Mouse (Mus musculus) adrenal gland, adult 8-10 months (tissue): ENCODE measurements around the gene Ube2a. TPM values are rescaled to one million over a fixed set of nuclear protein-coding genes. Genes with fewer than 3 reads are reported as not detected.

Source experiments
- DNase-seq: peaks from one replicate; pipeline ENCODE4 v3.0.0; 2022
- total RNA-seq, 4 experiments: library from RNA; stranded (reverse); gene quantifications; 2 replicates each; pipeline ENCODE4 v1.2.4; 2022

Ube2a gene
- total RNA-seq, 4 experiments from 2014 or later: 51.4 to 63.9 (median 55.7) TPM

- DNase-seq: peak; percentile 15
Observed at GRCm38 (mm10) chrX:36902321-36903114, 28.8 kb downstream of the Ube2a start, which contains the start of gene Nkrf. Nkrf (minus strand) TSS chrX:36902899.

GRCm38 (mm10) chrX:36903115-36903768, 29.5 kb downstream of the Ube2a start:
- peak; percentile 90 for DNase-seq

- no peak for DNase-seq
Observed at GRCm38 (mm10) chrX:36906539-36906938, 32.8 kb downstream of the Ube2a start.

- DNase-seq: no peak
Observed at GRCm38 (mm10) chrX:36911343-36911742, 37.6 kb downstream of the Ube2a start.

GRCm38 (mm10) chrX:36917749-36918148, 44.0 kb downstream of the Ube2a start:
- no peak for DNase-seq

- no peak for DNase-seq
Observed at GRCm38 (mm10) chrX:36921346-36921745, 47.6 kb downstream of the Ube2a start.

GRCm38 (mm10) chrX:36928791-36929190, 55.1 kb downstream of the Ube2a start:
- no peak for DNase-seq

- DNase-seq: no peak
Observed at GRCm38 (mm10) chrX:36929694-36930093, 56.0 kb downstream of the Ube2a start.

- no peak for DNase-seq
Observed at GRCm38 (mm10) chrX:36930574-36930973, 56.9 kb downstream of the Ube2a start.

Other genes with a start within 250 kb of the Ube2a start
- 10 to 100 TPM in 1 of 4 experiments, 1 to 10 TPM in 3; 7.9 to 14.3 (median 8.5) TPM for gene Akap17b, start 228.5 kb upstream of the Ube2a start, total RNA-seq
- gene Slc25a43, start 130.2 kb upstream of the Ube2a start, total RNA-seq: 1 to 10 TPM; 2.0 to 3.7 (median 2.9) TPM
- gene Slc25a5, start 78.2 kb upstream of the Ube2a start, total RNA-seq: 100 to 1,000 TPM; 317 to 419 (median 366) TPM
- 10 to 100 TPM; 49.0 to 54.6 (median 52.2) TPM for gene C330007P06Rik, start 211 bp downstream of the Ube2a start, total RNA-seq
- gene Nkrf, start 29.0 kb downstream of the Ube2a start, total RNA-seq: 10 to 100 TPM in 3 of 4 experiments, 1 to 10 TPM in 1; 9.4 to 13.3 (median 12.3) TPM
- 10 to 100 TPM; 21.4 to 45.9 (median 31.0) TPM for gene Sept6, start 117.9 kb downstream of the Ube2a start, total RNA-seq
- gene Sowahd, start 174.9 kb downstream of the Ube2a start, total RNA-seq: 1 to 10 TPM in 2 of 4 experiments, under 1 TPM in 2; 0.63 to 5.0 (median 1.9) TPM
- gene Rpl39, start 211.5 kb downstream of the Ube2a start, total RNA-seq: 100 to 1,000 TPM; 509 to 573 (median 523) TPM
- 10 to 100 TPM; 14.7 to 27.6 (median 19.3) TPM for gene Upf3b, start 236.4 kb downstream of the Ube2a start, total RNA-seq